Mouse (Mus musculus) neutrophil, adult 59 days (primary cell): Measurements from ENCODE around the gene Cer1. TPM values are rescaled to one million over a fixed set of nuclear protein-coding genes. Genes with fewer than 3 reads are reported as not detected.

Experiments
- total RNA-seq, 2 experiments: library from RNA; stranded (reverse); gene quantifications; 1 replicate in 1 of 2; 2 replicates in 1 of 2; pipeline ENCODE4 v1.2.4; 2023

Cer1 gene
- total RNA-seq: not detected

DNA sequence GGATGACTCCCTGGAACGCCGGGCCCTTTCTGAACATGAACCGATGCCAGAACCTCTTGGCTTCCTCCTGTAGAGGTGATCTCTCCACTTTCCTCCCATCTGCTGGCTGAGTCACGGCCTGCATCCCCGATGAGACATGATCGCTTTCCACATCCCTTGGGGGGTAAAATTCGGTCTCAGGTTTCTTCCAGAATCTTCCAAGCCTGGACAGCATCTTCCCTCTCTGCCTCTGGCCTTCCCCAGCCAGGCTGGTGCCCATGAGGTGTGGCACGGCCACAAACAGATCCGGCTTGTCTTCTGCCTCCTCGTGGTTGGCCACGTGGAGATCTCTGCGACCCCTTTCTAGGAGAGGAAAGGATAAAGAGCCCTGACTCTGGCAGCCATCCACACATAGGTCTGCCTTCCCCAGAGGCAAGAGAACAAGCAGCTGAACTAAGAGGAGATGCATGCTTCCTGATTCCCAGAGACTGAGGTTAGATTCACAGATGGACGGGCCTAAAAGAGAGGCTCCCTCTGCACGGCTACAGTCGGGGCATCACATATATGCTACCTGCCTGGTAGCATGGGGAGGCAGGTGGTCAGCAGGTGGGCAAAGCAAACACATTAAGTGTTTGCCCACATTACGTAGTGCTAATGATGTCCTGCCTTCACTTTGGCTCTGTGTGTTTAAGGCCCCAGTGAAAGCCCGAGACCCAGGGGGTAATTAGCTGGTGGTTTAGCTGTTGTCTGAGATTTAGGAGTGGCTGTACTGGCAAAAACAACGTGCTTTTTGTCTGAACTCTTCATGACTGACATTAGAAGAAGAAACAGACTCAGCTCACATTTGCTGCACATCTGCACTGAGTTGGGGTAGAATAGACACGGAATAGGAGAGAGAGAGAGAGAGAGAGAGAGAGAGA lies at the start of gene Cer1:
TSS of gene Cer1 (minus strand) at position 513 of the 899 bp plus-strand sequence.

GRCm38 (mm10) chr4:82859131-82860125 lies 25.5 kb downstream of the Cer1 start, which contains the start of gene Zdhhc21:
Gene Zdhhc21 (minus strand): TSS chr4:82859958.

Other genes starting within 250 kb of the Cer1 start
- gene Nfib, start 179.4 kb downstream of the Cer1 start, total RNA-seq: under 1 TPM; 0.22 to 0.49 TPM
- gene Zdhhc21, start 25.2 kb downstream of the Cer1 start, total RNA-seq: 10 to 100 TPM; 11.9 to 18.4 TPM
- not detected for gene Frem1, start 167.2 kb upstream of the Cer1 start, total RNA-seq